Mouse (Mus musculus): ENCODE data around the gene Pdzd11. TPM values are rescaled to one million over a fixed set of nuclear protein-coding genes. Genes with fewer than 3 reads are reported as not detected.
A peak's percentile ranks its signal among the peaks of the same experiment; 100 is the strongest.

The Pdzd11 gene
- 92.4 and 94.4 TPM in 2 replicates for polyA plus RNA-seq (2015; fragmentation: Nextera tagmentation; extraction: Ambion mirVana)

- WGBS: 26% methylated on average over 61 of the region's 62 CpGs
These were observed at the start of gene Pdzd11 for GRCm38 (mm10) chrX:100625802-100626793. TSS of gene Pdzd11 (minus strand) at chrX:100626568.

GRCm38 (mm10) chrX:100664825-100665224, 38.5 kb upstream of the Pdzd11 start:
- 84% methylated on average over 2 of the region's 2 CpGs for WGBS

More at GRCm38 (mm10) chrX:100625802-100626793, at the start of gene Pdzd11:
- H3K36me3 ChIP-seq (ENCODE audit: insufficient read depth, low read length): no peaks in the 10 kb centered on the region
- no peaks in the 10 kb centered on the region for H3K9me3 ChIP-seq (replicated peaks; ENCODE audit: low read length)
- H3K4me3 ChIP-seq (replicated peaks; ENCODE audit: low read depth, low read length): peak within 1 kb of the TSS; percentile 57
- peak within 1 kb of the TSS; percentile 64 for H3K9ac ChIP-seq (ENCODE audit: low read depth, low read length)
- H3K27ac ChIP-seq: peak within 1 kb of the TSS; percentile 64
- no peak for TF ChIP-seq CTCF (IDR thresholded peaks at IDR 0.05; ENCODE audit: low read depth)
- no peaks in the 10 kb centered on the region for H3K27me3 ChIP-seq (ENCODE audit: insufficient read depth, low read length)
- peak within 1 kb of the TSS; percentile 73 for H3K4me2 ChIP-seq (ENCODE audit: low read length)
- ATAC-seq (replicated peaks; ENCODE audit: low FRiP score, low read depth) (peak; percentile 99), DNase-seq (ENCODE audit: low spot score) (peak; percentile 94)
- H3K4me1 ChIP-seq (replicated peaks; ENCODE audit: insufficient read depth, low read length): no peaks in the 10 kb centered on the region

GRCm38 (mm10) chrX:100652848-100653247, 26.5 kb upstream of the Pdzd11 start:
- H3K4me2 ChIP-seq (ENCODE audit: low read length): no peak overlapping the region

More at GRCm38 (mm10) chrX:100664825-100665224, 38.5 kb upstream of the Pdzd11 start:
- Histone ChIP-seq H3K9me3 (replicated peaks; ENCODE audit: low read length) (no peaks in the 10 kb centered on the region), H3K4me3 (replicated peaks; ENCODE audit: low read depth, low read length) (no peak overlapping the region), H3K27me3 (ENCODE audit: insufficient read depth, low read length) (no peaks in the 10 kb centered on the region), H3K27ac (no peak overlapping the region), H3K4me1 (replicated peaks; ENCODE audit: insufficient read depth, low read length) (no peaks in the 10 kb centered on the region), H3K36me3 (ENCODE audit: insufficient read depth, low read length) (no peaks in the 10 kb centered on the region), H3K9ac (ENCODE audit: low read depth, low read length) (no peak overlapping the region), H3K4me2 (ENCODE audit: low read length) (no peak overlapping the region)
- DNase-seq (ENCODE audit: low spot score): no peak
- ATAC-seq (replicated peaks; ENCODE audit: low FRiP score, low read depth): no peak
- TF ChIP-seq CTCF (IDR thresholded peaks at IDR 0.05; ENCODE audit: low read depth): no peak

GRCm38 (mm10) chrX:100638477-100638876, 12.1 kb upstream of the Pdzd11 start:
- Histone ChIP-seq H3K4me2 (ENCODE audit: low read length) (no peak overlapping the region), H3K27ac (no peak overlapping the region), H3K9ac (ENCODE audit: low read depth, low read length) (no peak overlapping the region), H3K27me3 (ENCODE audit: insufficient read depth, low read length) (no peaks in the 10 kb centered on the region), H3K4me1 (replicated peaks; ENCODE audit: insufficient read depth, low read length) (no peaks in the 10 kb centered on the region), H3K9me3 (replicated peaks; ENCODE audit: low read length) (no peaks in the 10 kb centered on the region), H3K4me3 (replicated peaks; ENCODE audit: low read depth, low read length) (no peak overlapping the region), H3K36me3 (ENCODE audit: insufficient read depth, low read length) (no peaks in the 10 kb centered on the region)
- WGBS: 90% methylated on average over 8 of the region's 8 CpGs
- no peak for DNase-seq (ENCODE audit: low spot score)
- TF ChIP-seq CTCF (IDR thresholded peaks at IDR 0.05; ENCODE audit: low read depth): no peak
- ATAC-seq (replicated peaks; ENCODE audit: low FRiP score, low read depth): no peak

More at GRCm38 (mm10) chrX:100652848-100653247, 26.5 kb upstream of the Pdzd11 start:
- H3K27ac ChIP-seq: no peak overlapping the region
- peak; percentile 25; the same call in 1 of the 2 replicates for TF ChIP-seq CTCF (IDR thresholded peaks at IDR 0.05; ENCODE audit: low read depth)
- H3K36me3 ChIP-seq (ENCODE audit: insufficient read depth, low read length): no peaks in the 10 kb centered on the region
- ATAC-seq (replicated peaks; ENCODE audit: low FRiP score, low read depth) (no peak), DNase-seq (ENCODE audit: low spot score) (no peak)
- no peak overlapping the region for H3K9ac ChIP-seq (ENCODE audit: low read depth, low read length)
- H3K4me1 ChIP-seq (replicated peaks; ENCODE audit: insufficient read depth, low read length): no peaks in the 10 kb centered on the region
- no peak overlapping the region for H3K4me3 ChIP-seq (replicated peaks; ENCODE audit: low read depth, low read length)
- H3K27me3 ChIP-seq (ENCODE audit: insufficient read depth, low read length): no peaks in the 10 kb centered on the region
- H3K9me3 ChIP-seq (replicated peaks; ENCODE audit: low read length): no peaks in the 10 kb centered on the region

- H3K4me1 ChIP-seq (replicated peaks; ENCODE audit: insufficient read depth, low read length): no peaks in the 10 kb centered on the region
- no peaks in the 10 kb centered on the region for H3K36me3 ChIP-seq (ENCODE audit: insufficient read depth, low read length)
- H3K4me2 ChIP-seq (ENCODE audit: low read length): no peak overlapping the region
- no peak overlapping the region for H3K9ac ChIP-seq (ENCODE audit: low read depth, low read length)
- H3K9me3 ChIP-seq (replicated peaks; ENCODE audit: low read length): no peaks in the 10 kb centered on the region
- H3K27ac ChIP-seq: no peak overlapping the region
- ATAC-seq (replicated peaks; ENCODE audit: low FRiP score, low read depth): no peak
- no peaks in the 10 kb centered on the region for H3K27me3 ChIP-seq (ENCODE audit: insufficient read depth, low read length)
- WGBS: 92% methylated on average over 2 of the region's 2 CpGs
- TF ChIP-seq CTCF (IDR thresholded peaks at IDR 0.05; ENCODE audit: low read depth): no peak
- no peak for DNase-seq (ENCODE audit: low spot score)
- H3K4me3 ChIP-seq (replicated peaks; ENCODE audit: low read depth, low read length): no peak overlapping the region
These were observed 2.7 kb upstream of the Pdzd11 start for GRCm38 (mm10) chrX:100629076-100629475.

GRCm38 (mm10) chrX:100625546-100625801, 894 bp downstream of the Pdzd11 start, which contains the start of gene Kif4:
TSS of gene Kif4 (plus strand) at chrX:100625737.
- ATAC-seq (replicated peaks; ENCODE audit: low FRiP score, low read depth) (no peak), DNase-seq (ENCODE audit: low spot score) (peak; percentile 0)
- Histone ChIP-seq H3K36me3 (ENCODE audit: insufficient read depth, low read length) (no peaks in the 10 kb centered on the region), H3K4me2 (ENCODE audit: low read length) (peak within 1 kb of the TSS; percentile 73), H3K4me1 (replicated peaks; ENCODE audit: insufficient read depth, low read length) (no peaks in the 10 kb centered on the region), H3K9ac (ENCODE audit: low read depth, low read length) (peak within 1 kb of the TSS; percentile 64), H3K27ac (peak within 1 kb of the TSS; percentile 64), H3K27me3 (ENCODE audit: insufficient read depth, low read length) (no peaks in the 10 kb centered on the region), H3K4me3 (replicated peaks; ENCODE audit: low read depth, low read length) (peak within 1 kb of the TSS; percentile 57), H3K9me3 (replicated peaks; ENCODE audit: low read length) (no peaks in the 10 kb centered on the region)
- WGBS: 31% methylated on average over 3 of the region's 3 CpGs
- TF ChIP-seq CTCF (IDR thresholded peaks at IDR 0.05; ENCODE audit: low read depth): no peak

Data from kidney, postnatal 0 days (tissue).